Mouse (Mus musculus) ES-Bruce4 (cell line): ENCODE results near the gene Nos3. TPM values are rescaled to one million over a fixed set of nuclear protein-coding genes. Genes with fewer than 3 reads are reported as not detected.

Source experiments
- H3K27ac ChIP-seq: 2 replicates; pipeline ENCODE4 v1.5.1; 2012; ENCODE audit warnings: low read length, inconsistent platforms; ENCODE audit not compliant: insufficient read depth
- H3K27me3 ChIP-seq: 2 replicates; pipeline ENCODE4 v1.6.1; 2012; ENCODE audit warnings: mild to moderate bottlenecking, low read length, inconsistent platforms; ENCODE audit not compliant: control insufficient read depth, poor library complexity, insufficient read depth, severe bottlenecking
- H3K36me3 ChIP-seq: 2 replicates; pipeline ENCODE4 v1.6.1; 2012; ENCODE audit warnings: inconsistent platforms, mild to moderate bottlenecking, low read length, moderate library complexity; ENCODE audit not compliant: control insufficient read depth, poor library complexity, insufficient read depth, severe bottlenecking
- H3K4me1 ChIP-seq: one replicate; pipeline ENCODE4 v1.8.1; 2011; ENCODE audit warnings: low read length; ENCODE audit not compliant: control insufficient read depth, insufficient read depth
- H3K4me3 ChIP-seq: 2 replicates; pipeline ENCODE4 v1.5.1; 2011; ENCODE audit warnings: low read depth, mild to moderate bottlenecking, low read length
- H3K9ac ChIP-seq: 2 replicates; pipeline ENCODE4 v1.6.1; 2012; ENCODE audit warnings: low read depth, mild to moderate bottlenecking, inconsistent platforms; ENCODE audit not compliant: poor library complexity, severe bottlenecking
- H3K9me3 ChIP-seq: replicated peaks from 2 replicates; pipeline ENCODE4 v1.6.1; 2012; ENCODE audit warnings: mild to moderate bottlenecking, low read length, inconsistent platforms; ENCODE audit not compliant: control insufficient read depth, poor library complexity, insufficient read depth, severe bottlenecking
- CTCF ChIP-seq: IDR thresholded peaks from one replicate; pipeline ENCODE4 v1.8.1; 2011; ENCODE audit warnings: low read depth, low read length
- EP300 ChIP-seq: IDR thresholded peaks from 2 replicates; pipeline ENCODE4 v1.6.1; 2011; ENCODE audit warnings: low read depth, low read length; ENCODE audit not compliant: insufficient read depth
- POLR2A ChIP-seq: IDR thresholded peaks from one replicate; pipeline ENCODE4 v1.8.1; 2011; ENCODE audit warnings: low read length; ENCODE audit not compliant: insufficient read depth
- polyA plus RNA-seq: library from polyadenylated mRNA; stranded (reverse); fragments of >200 nt; gene quantifications from 2 replicates; pipeline ENCODE4 v1.2.4, GENCODE M21; 2011; ENCODE audit warnings: low read depth; ENCODE audit not compliant: missing spikeins, insufficient read depth, insufficient read length

Gene Nos3
- polyA plus RNA-seq, 1 experiment, result 1.2 TPM

DNA sequence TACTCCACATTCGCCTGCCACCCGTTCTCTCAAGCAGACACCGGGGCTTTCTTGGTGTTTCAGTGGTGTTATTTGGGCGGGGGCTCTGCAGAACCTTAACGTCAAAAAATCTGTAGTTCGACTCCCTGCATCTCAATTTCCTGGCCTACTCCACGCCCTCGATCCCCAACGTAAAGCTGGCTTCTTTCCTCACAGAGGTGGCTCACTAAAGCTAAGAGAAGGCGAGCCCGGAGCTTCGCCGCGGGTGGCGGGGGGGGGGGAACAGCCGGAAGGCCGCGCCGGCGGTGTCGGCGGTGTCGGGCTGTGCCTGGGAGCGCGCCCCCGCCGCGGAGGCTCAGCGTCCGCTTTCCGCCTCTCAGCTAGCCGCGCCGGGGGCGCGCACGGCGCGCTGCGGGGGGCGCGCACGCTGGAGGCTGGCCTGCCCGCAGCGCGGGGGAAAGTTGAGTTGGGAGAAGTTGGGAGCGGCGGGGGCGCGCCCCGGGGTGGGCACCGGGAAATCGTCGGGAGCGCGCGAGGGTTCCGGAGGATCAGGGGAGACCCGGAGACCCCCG, 60.3 kb downstream of the Nos3 start:
- no peak overlapping the region for H3K27ac ChIP-seq
- H3K4me3 ChIP-seq, result peak overlapping the region; percentile 79
- peak overlapping the region; percentile 81 for H3K9ac ChIP-seq
- no peaks in the 10 kb centered on the region for H3K27me3 ChIP-seq
- H3K9me3 ChIP-seq, result no peaks in the 10 kb centered on the region
- TF ChIP-seq POLR2A (no peak), EP300 (no peak), CTCF (no peak)
- H3K4me1 ChIP-seq, result peaks cover 10% of the 10 kb centered on the region
- no peaks in the 10 kb centered on the region for H3K36me3 ChIP-seq

DNA sequence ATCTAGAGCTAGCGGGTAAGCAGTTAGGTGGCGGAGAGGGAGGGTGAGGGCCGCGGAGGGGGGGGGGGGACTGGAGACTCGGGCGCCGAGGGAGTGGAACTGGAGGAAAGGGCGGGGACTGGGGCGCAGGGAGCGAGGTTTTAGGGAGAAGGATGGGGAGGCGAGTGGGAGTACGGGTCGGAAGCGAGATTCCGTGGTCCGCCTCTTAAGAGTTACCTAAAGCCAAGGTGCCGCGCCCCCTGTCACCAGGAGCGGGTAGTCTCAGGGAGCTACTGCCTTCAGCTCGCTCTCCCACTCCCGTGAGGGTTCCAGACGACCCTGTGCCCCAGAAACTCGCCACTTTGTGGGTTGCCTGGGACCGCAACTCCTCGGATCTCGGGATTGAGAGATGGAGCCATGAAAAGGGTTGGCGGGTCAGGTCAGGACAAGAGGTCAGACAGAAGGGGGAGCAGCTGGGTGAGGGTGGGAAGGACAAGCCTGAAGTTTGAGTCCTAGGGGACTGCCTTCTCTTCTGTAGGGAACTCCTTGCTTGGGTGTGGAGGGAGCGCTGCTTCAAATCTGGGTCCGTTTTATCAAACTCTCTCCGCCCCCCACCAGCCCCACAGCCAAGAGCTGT, 60.9 kb downstream of the Nos3 start:
- Histone ChIP-seq H3K27me3 (no peaks in the 10 kb centered on the region), H3K9me3 (no peaks in the 10 kb centered on the region), H3K36me3 (no peaks in the 10 kb centered on the region), H3K4me1 (peaks cover 10% of the 10 kb centered on the region), H3K9ac (peak overlapping the region; percentile 81), H3K27ac (no peak overlapping the region), H3K4me3 (peak overlapping the region; percentile 72)
- peak; percentile 2 for TF ChIP-seq CTCF
- TF ChIP-seq POLR2A, result no peak

DNA sequence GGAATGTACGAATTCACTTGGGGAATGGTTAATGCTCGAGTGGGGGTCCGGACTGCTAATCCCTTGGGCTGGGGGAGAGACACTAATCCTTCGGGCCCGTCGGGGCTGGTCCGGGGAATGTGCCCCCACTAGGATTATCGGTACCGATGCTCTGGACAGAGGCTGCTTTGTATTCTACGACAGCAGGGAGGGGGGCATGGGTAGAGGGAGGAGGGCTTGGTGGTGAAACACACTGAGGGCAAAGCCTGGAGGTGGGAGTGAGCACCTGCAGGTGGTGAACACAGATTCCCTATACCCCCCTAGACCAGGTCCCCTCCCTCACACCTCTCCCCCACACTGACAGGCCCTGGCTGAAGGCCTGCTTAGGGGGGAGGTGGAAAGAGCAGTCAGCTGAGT, 61.4 kb downstream of the Nos3 start:
- Histone ChIP-seq H3K27ac (no peak overlapping the region), H3K4me3 (peak overlapping the region; percentile 72), H3K9me3 (no peaks in the 10 kb centered on the region), H3K9ac (peak overlapping the region; percentile 81), H3K36me3 (no peaks in the 10 kb centered on the region), H3K4me1 (peaks cover 10% of the 10 kb centered on the region), H3K27me3 (no peaks in the 10 kb centered on the region)
- TF ChIP-seq CTCF (no peak), EP300 (no peak), POLR2A (no peak)

DNA sequence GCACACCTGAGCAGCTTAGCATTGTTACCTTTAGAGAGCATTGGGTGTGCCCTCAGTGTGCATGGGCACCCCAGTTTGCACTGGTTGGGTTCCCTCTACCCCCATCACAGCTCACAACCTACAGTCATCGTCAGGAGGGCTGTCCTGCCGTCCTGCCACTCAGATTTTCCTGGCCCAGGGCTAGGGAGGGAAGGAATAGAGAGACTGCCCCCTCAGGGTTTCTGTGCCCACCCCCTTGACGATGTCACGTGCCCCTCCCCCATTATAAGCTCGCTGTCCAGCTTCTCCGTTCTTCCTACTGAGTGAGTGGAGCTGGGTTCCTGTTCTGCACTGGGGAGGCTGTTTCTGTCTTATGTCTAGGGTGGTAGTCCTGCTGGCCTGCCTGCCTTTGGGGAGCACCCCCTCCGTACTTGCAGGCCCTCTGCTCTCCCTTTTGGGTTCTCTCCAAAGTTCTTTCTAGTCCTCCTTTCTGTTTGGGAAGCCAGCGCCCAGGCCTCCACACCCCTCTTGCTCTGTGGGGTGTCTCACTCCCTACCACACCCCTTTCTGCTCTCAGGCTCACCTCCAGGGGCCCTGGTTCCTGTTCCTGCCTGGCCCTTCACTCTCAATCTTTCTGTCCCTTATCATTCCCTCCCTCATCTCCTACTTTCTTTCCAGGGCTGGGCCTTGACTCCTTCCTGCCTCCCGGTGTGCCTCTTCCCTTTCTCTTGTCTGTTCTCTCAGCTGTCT, 62.1 kb downstream of the Nos3 start:
- H3K4me3 ChIP-seq, result no peak overlapping the region
- H3K27ac ChIP-seq, result peak overlapping the region; percentile 11; the same call in 1 of the 2 replicates
- TF ChIP-seq POLR2A (no peak), CTCF (no peak), EP300 (no peak)
- H3K4me1 ChIP-seq, result peaks cover 10% of the 10 kb centered on the region
- peaks cover 5% of the 10 kb centered on the region; the same call in 1 of the 2 replicates for H3K36me3 ChIP-seq
- H3K9me3 ChIP-seq, result no peaks in the 10 kb centered on the region
- no peaks in the 10 kb centered on the region for H3K27me3 ChIP-seq
- H3K9ac ChIP-seq, result no peak overlapping the region

DNA sequence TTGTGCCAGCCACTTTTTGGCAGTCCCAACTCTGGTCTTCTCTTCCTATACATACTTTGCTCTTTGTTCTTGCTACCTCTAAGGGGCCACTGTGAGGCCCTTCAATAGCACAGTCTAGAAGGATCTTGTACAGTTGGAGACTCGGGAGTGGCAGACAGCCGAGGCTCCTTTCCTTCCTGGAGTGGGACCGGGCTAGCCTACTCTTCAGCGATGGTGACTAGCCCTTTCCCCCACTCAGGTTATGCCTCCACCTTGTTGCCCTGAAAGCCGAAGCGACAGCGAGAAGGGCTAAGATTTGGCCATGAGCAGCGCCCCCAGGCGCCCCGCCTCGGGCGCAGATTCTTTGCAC, 62.6 kb downstream of the Nos3 start:
- H3K9me3 ChIP-seq, result no peaks in the 10 kb centered on the region
- H3K4me1 ChIP-seq, result peaks cover 10% of the 10 kb centered on the region
- H3K36me3 ChIP-seq, result peaks cover 5% of the 10 kb centered on the region; the same call in 1 of the 2 replicates
- H3K4me3 ChIP-seq, result no peak overlapping the region
- H3K9ac ChIP-seq, result no peak overlapping the region
- peak overlapping the region; percentile 11; the same call in 1 of the 2 replicates for H3K27ac ChIP-seq
- no peaks in the 10 kb centered on the region for H3K27me3 ChIP-seq
- TF ChIP-seq POLR2A, result no peak
- peak; percentile 5 for TF ChIP-seq CTCF
- TF ChIP-seq EP300, result no peak

DNA sequence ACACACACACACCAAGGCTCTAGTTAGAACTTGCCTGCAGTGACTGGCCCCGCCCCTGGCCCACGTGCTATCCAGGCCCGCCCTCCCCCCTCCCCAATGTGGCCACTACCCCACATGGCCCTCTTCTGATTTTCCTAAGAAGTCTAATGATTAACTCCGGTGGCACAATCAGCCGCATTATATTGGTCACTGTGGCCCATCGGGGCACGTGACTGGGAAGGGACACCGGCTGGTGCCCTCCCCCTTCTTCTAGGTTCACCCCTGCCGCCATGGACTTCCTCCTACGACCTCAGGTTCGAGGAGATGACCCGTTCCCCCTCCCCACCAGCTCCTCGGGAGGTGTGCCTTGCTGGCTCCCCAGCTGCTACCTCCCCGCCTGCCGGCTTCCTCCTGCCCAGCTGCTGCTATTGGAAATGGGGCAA, 63.4 kb downstream of the Nos3 start:
- Histone ChIP-seq H3K4me1 (peaks cover 10% of the 10 kb centered on the region), H3K27me3 (no peaks in the 10 kb centered on the region), H3K27ac (no peak overlapping the region), H3K36me3 (peaks cover 5% of the 10 kb centered on the region; the same call in 1 of the 2 replicates), H3K4me3 (peak overlapping the region; percentile 58), H3K9me3 (no peaks in the 10 kb centered on the region), H3K9ac (peak overlapping the region; percentile 30)
- TF ChIP-seq POLR2A (no peak), CTCF (no peak), EP300 (no peak)
